Mouse (Mus musculus) MEL (cell line): ENCODE measurements at regions not wholly inside any gene's neighbourhood (a gene's known extent, or its start where the extent isn't known, plus 50 kb on each side); places are given as distances from the start of the nearest gene placed in this dataset.

Source experiments
- DNase-seq: peaks from one replicate; pipeline ENCODE4 v3.0.0; 2011; ENCODE audit warnings: low read depth, low spot score
- H3K27ac ChIP-seq: 2 replicates; pipeline ENCODE4 v1.5.1; 2012; ENCODE audit warnings: low read depth, mild to moderate bottlenecking, control low read depth, low read length, moderate library complexity; ENCODE audit not compliant: control insufficient read depth
- H3K27me3 ChIP-seq, 2 experiments: fragments of 150-350 bp in 1 of 2; sonication (generic) in 1 of 2; 2 replicates each; pipeline ENCODE4 v1.6.1; 2012; ENCODE audit warnings: low read length in 2 of 2, mild to moderate bottlenecking in 2 of 2, improper control_type of control experiment in 1 of 2, moderate library complexity in 1 of 2; ENCODE audit not compliant: insufficient read depth in 2 of 2, control insufficient read depth in 1 of 2
- H3K36me3 ChIP-seq, 2 experiments: 2 replicates each; pipeline ENCODE4 v1.6.1; 2012 to 2014; ENCODE audit warnings: low read length in 2 of 2, improper control_type of control experiment in 1 of 2, inconsistent platforms in 1 of 2, mild to moderate bottlenecking in 1 of 2; ENCODE audit not compliant: insufficient read depth in 2 of 2, control insufficient read depth in 1 of 2
- H3K4me1 ChIP-seq, 2 experiments: fragments of 150-350 bp in 1 of 2; sonication (generic) in 1 of 2; 2 replicates each; pipeline ENCODE4 v1.6.1; 2012; ENCODE audit warnings: low read length in 2 of 2, improper control_type of control experiment in 1 of 2, mild to moderate bottlenecking in 1 of 2; ENCODE audit not compliant: insufficient read depth in 2 of 2, control insufficient read depth in 1 of 2
- H3K4me3 ChIP-seq, 2 experiments: fragments of 150-350 bp in 1 of 2; sonication (generic) in 1 of 2; 2 replicates each; pipeline ENCODE4 v1.5.1; 2012; ENCODE audit warnings: low read depth in 2 of 2, low read length in 2 of 2, mild to moderate bottlenecking in 2 of 2, moderate library complexity in 2 of 2, control low read depth in 1 of 2, improper control_type of control experiment in 1 of 2; ENCODE audit not compliant: control insufficient read depth in 1 of 2, insufficient read depth in 1 of 2
- H3K79me2 ChIP-seq: 2 replicates; pipeline ENCODE4 v1.6.1; 2012; ENCODE audit warnings: mild to moderate bottlenecking, low read length, moderate library complexity; ENCODE audit not compliant: control insufficient read depth, poor library complexity, insufficient read depth
- H3K9ac ChIP-seq: 2 replicates; pipeline ENCODE4 v1.6.1; 2012; ENCODE audit warnings: low read depth, mild to moderate bottlenecking, control low read depth, low read length, moderate library complexity; ENCODE audit not compliant: control insufficient read depth, poor library complexity, severe bottlenecking
- H3K9me3 ChIP-seq: fragments of 150-350 bp; sonication (generic); replicated peaks from 2 replicates; pipeline ENCODE4 v1.6.1; 2012; ENCODE audit warnings: mild to moderate bottlenecking, low read length, improper control_type of control experiment, moderate library complexity; ENCODE audit not compliant: insufficient read depth
- CHD1 ChIP-seq: IDR thresholded peaks from 2 replicates; pipeline ENCODE4 v1.6.1; 2012; ENCODE audit warnings: low read depth, mild to moderate bottlenecking, inconsistent platforms, low read length, improper control_type of control experiment
- CTCF ChIP-seq, 3 experiments: IDR thresholded peaks in 2 of 3; conservative IDR thresholded peaks in 1 of 3; 2 replicates each; pipeline ENCODE4 v1.5.1; 2011 to 2012; ENCODE audit warnings: low read length in 3 of 3, low read depth in 2 of 3, mild to moderate bottlenecking in 2 of 3, improper control_type of control experiment in 1 of 3, inconsistent platforms in 1 of 3, mixed read lengths in 1 of 3, moderate library complexity in 1 of 3; ENCODE audit not compliant: control insufficient read depth in 1 of 3, insufficient read depth in 1 of 3, poor library complexity in 1 of 3, severe bottlenecking in 1 of 3
- E2F4 ChIP-seq: IDR thresholded peaks from 2 replicates; pipeline ENCODE4 v1.6.1; 2011; ENCODE audit warnings: low read depth, low read length, improper control_type of control experiment, borderline replicate concordance
- EP300 ChIP-seq, 2 experiments: IDR thresholded peaks; 2 replicates each; pipeline ENCODE4 v1.6.1; 2011; ENCODE audit warnings: improper control_type of control experiment in 2 of 2, low read length in 2 of 2, low read depth in 1 of 2, mild to moderate bottlenecking in 1 of 2
- JUND ChIP-seq: IDR thresholded peaks from 2 replicates; pipeline ENCODE4 v1.6.1; 2011; ENCODE audit warnings: low read depth, mild to moderate bottlenecking, improper control_type of control experiment, low read length
- KAT2A ChIP-seq: conservative IDR thresholded peaks from 2 replicates; pipeline ENCODE4 v1.6.1; 2012; ENCODE audit warnings: low read depth, low read length, improper control_type of control experiment, inconsistent platforms
- MEF2A ChIP-seq: IDR thresholded peaks from 2 replicates; pipeline ENCODE4 v1.6.1; 2014; ENCODE audit warnings: low read depth, mild to moderate bottlenecking, inconsistent platforms, low read length, improper control_type of control experiment; ENCODE audit not compliant: poor library complexity, insufficient replicate concordance, severe bottlenecking; ENCODE audit errors: extremely low read depth
- MYB ChIP-seq: IDR thresholded peaks from 2 replicates; pipeline ENCODE4 v1.6.1; 2011; ENCODE audit warnings: mild to moderate bottlenecking, low read depth, low read length, improper control_type of control experiment
- NRF1 ChIP-seq: IDR thresholded peaks from 2 replicates; pipeline ENCODE4 v1.6.1; 2014; ENCODE audit warnings: low read depth, mild to moderate bottlenecking, inconsistent platforms, low read length, improper control_type of control experiment, moderate library complexity; ENCODE audit not compliant: poor library complexity, insufficient read depth, severe bottlenecking
- POLR2AphosphoS2 ChIP-seq: IDR thresholded peaks from 2 replicates; pipeline ENCODE4 v1.6.1; 2011; ENCODE audit warnings: low read length, improper control_type of control experiment
- RAD21 ChIP-seq: IDR thresholded peaks from 2 replicates; pipeline ENCODE4 v1.6.1; 2011; ENCODE audit warnings: mild to moderate bottlenecking, low read depth, low read length, improper control_type of control experiment
- RCOR1 ChIP-seq: IDR thresholded peaks from 2 replicates; pipeline ENCODE4 v1.6.1; 2012; ENCODE audit warnings: low read depth, mild to moderate bottlenecking, inconsistent platforms, low read length, improper control_type of control experiment
- SIN3A ChIP-seq: IDR thresholded peaks from 2 replicates; pipeline ENCODE4 v1.6.1; 2012; ENCODE audit warnings: low read length, improper control_type of control experiment, inconsistent platforms
- SMC3 ChIP-seq: IDR thresholded peaks from 2 replicates; pipeline ENCODE4 v1.6.1; 2011; ENCODE audit warnings: low read depth, low read length, improper control_type of control experiment
- TBP ChIP-seq: IDR thresholded peaks from 2 replicates; pipeline ENCODE4 v1.8.0; 2011; ENCODE audit warnings: low read depth, low read length, improper control_type of control experiment
- TCF12 ChIP-seq: IDR thresholded peaks from 2 replicates; pipeline ENCODE4 v1.6.1; 2014; ENCODE audit warnings: low read depth, mild to moderate bottlenecking, inconsistent platforms, low read length, improper control_type of control experiment, moderate library complexity
- UBTF ChIP-seq: IDR thresholded peaks from 2 replicates; pipeline ENCODE4 v1.6.1; 2012; ENCODE audit warnings: low read depth, mild to moderate bottlenecking, inconsistent platforms, low read length, improper control_type of control experiment, moderate library complexity, borderline replicate concordance; ENCODE audit not compliant: insufficient read depth
- ZC3H11A ChIP-seq: IDR thresholded peaks from 2 replicates; pipeline ENCODE4 v1.6.1; 2012; ENCODE audit warnings: low read depth, mild to moderate bottlenecking, inconsistent platforms, low read length, improper control_type of control experiment
- ZKSCAN1 ChIP-seq: IDR thresholded peaks from 2 replicates; pipeline ENCODE4 v1.6.1; 2012; ENCODE audit warnings: low read depth, mild to moderate bottlenecking, inconsistent platforms, low read length, improper control_type of control experiment, moderate library complexity
- ZMIZ1 ChIP-seq: IDR thresholded peaks from 2 replicates; pipeline ENCODE4 v1.6.1; 2012; ENCODE audit warnings: low read depth, mild to moderate bottlenecking, inconsistent platforms, low read length, improper control_type of control experiment, moderate library complexity
- ZNF384 ChIP-seq: IDR thresholded peaks from 2 replicates; pipeline ENCODE4 v1.6.1; 2012; ENCODE audit warnings: low read depth, mild to moderate bottlenecking, inconsistent platforms, low read length, improper control_type of control experiment

DNA sequence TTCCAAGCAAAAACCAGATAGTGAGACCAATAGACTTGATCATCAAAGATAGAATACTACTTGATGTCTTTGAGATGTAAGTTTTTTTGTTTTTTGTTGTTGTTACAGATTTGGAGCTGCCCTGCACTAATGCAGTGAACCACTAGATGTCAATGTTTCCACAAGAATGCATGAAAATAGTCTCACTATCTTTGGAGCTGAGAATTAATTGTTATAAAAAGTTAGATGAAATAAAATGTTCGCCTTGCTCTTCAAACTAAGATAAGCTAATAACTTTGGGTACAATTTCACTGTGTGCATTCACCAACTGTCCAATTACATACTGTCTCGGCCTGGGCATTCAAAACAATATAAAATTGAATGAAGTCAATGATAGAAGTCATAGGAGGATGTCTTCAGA, 223.2 kb upstream of the Agtr1b start:
- no peaks in the 10 kb centered on the region for H3K27me3 ChIP-seq
- no peak overlapping the region for H3K27ac ChIP-seq
- no peaks in the 10 kb centered on the region; a peak in 1 of 4 replicates for H3K36me3 ChIP-seq
- TF ChIP-seq KAT2A (no peak), TCF12 (no peak), SMC3 (peak; percentile 82), EP300 (IDR thresholded peaks at IDR 0.05; ENCODE audit: low read depth in 1 of 2, low read length in 2 of 2) (no peak), UBTF (no peak), ZMIZ1 (no peak), JUND (no peak), POLR2AphosphoS2 (no peak), ZC3H11A (peak; percentile 91), MEF2A (no peak), ZNF384 (peak; percentile 57; the same call in 1 of the 2 replicates), CTCF (IDR thresholded peaks at IDR 0.05 in 2 of 3, conservative IDR thresholded peaks at IDR 0.05 in 1 of 3; ENCODE audit: control insufficient read depth in 1 of 3, insufficient read depth in 1 of 3, low read depth in 2 of 3, low read length in 3 of 3, poor library complexity in 1 of 3, severe bottlenecking in 1 of 3) (peak in 2 of 3 experiments; percentile 51 to 88; a peak in 4 of 6 replicates), SIN3A (no peak), RAD21 (peak; percentile 99)
- peak; percentile 56 for DNase-seq
- H3K4me1 ChIP-seq = no peaks in the 10 kb centered on the region
- H3K4me3 ChIP-seq = no peak overlapping the region
- H3K9me3 ChIP-seq = no peaks in the 10 kb centered on the region
- no peaks in the 10 kb centered on the region for H3K79me2 ChIP-seq
- H3K9ac ChIP-seq = no peak overlapping the region

DNA sequence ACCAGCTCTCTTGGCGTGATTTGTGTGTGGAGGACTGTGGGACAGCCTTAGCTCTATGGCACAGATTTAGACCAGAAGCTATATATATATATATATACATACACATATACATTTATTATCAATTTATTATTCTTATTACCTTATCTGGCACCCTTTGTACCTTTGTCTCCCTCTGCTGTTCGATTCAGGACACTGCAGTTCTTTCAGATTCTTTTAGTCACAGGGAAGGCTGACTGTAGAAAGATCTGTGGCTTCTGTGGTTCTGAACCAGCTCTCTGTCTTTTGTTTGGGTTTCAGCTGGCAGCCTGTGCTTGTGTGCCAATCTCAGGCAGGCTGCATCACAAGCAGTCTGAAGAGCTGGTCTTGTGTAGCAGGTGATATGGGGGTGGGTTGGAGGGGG, 184.6 kb upstream of the Agtr1b start:
- no peak overlapping the region for H3K4me3 ChIP-seq
- H3K27ac ChIP-seq = no peak overlapping the region
- H3K27me3 ChIP-seq = no peaks in the 10 kb centered on the region
- no peaks in the 10 kb centered on the region for H3K9me3 ChIP-seq
- H3K79me2 ChIP-seq = no peaks in the 10 kb centered on the region
- H3K9ac ChIP-seq = no peak overlapping the region
- no peaks in the 10 kb centered on the region for H3K4me1 ChIP-seq
- peak; percentile 25 for TF ChIP-seq RAD21
- TF ChIP-seq SMC3 = peak; percentile 46
- TF ChIP-seq CTCF (IDR thresholded peaks at IDR 0.05 in 2 of 3, conservative IDR thresholded peaks at IDR 0.05 in 1 of 3; ENCODE audit: control insufficient read depth in 1 of 3, insufficient read depth in 1 of 3, low read depth in 2 of 3, low read length in 3 of 3, poor library complexity in 1 of 3, severe bottlenecking in 1 of 3) = peak; percentile 7 to 52 (median 32); a peak in 4 of 6 replicates
- TF ChIP-seq MEF2A = no peak
- TF ChIP-seq MYB = no peak
- no peak for TF ChIP-seq UBTF
- TF ChIP-seq RCOR1 = no peak
- no peak for TF ChIP-seq CHD1
- no peak for TF ChIP-seq EP300 (IDR thresholded peaks at IDR 0.05; ENCODE audit: low read depth in 1 of 2, low read length in 2 of 2)
- no peak for TF ChIP-seq E2F4
- no peak for TF ChIP-seq TBP
- no peak for TF ChIP-seq ZKSCAN1
- TF ChIP-seq NRF1 = no peak
- TF ChIP-seq, all 39 proteins: peak for 3
- peak; percentile 43 for DNase-seq
- H3K36me3 ChIP-seq = no peaks in the 10 kb centered on the region
